Comparison of ENCODE assay signal across 16 mouse cellular contexts in the genomic region with DNA sequence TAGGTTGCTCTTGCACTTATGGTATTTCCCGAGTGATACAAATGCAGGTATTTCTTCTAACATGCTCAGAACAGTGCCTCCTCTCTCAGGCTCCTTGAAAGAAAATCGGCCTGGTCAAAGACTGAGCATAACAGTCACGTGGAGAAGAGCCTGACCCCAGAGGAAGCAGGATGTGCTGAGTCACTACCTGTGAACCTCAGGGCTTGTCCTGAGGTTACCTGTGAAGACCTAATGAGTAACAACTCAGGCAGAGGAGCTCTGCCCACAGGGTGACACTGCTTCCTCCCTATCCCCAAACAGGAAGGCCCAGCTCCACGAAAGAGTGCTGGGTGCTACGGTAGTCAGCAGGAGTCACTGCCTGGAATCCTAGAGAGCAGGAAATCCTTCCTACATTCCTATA. TPM values are rescaled to one million over a fixed set of nuclear protein-coding genes. Genes with fewer than 3 reads are reported as not detected.
DNase-seq lines count a peak whose midpoint lies in the region; ATAC-seq and TF ChIP-seq lines count a peak whose summit lies in the region.
"Had no signal": no experiment of that assay in that cellular context is flagged by ENCODE, and none has a peak within 500 bp of the region (broad histone marks: within the 10 kb centered on the region; RNA-seq: fewer than 3 reads in every experiment).

No protein-coding gene starts in this region.

- peaks cover 16% of the 10 kb centered on the region; the same call in 1 of the 2 replicates for H3K36me3 ChIP-seq in kidney, postnatal 0 days (ENCODE audit: insufficient read depth, low read length)
- peaks cover 5% of the 10 kb centered on the region for H3K36me3 ChIP-seq in stomach, postnatal 0 days (ENCODE audit: control insufficient read depth, insufficient read depth, low read length)
- H3K36me3 ChIP-seq in intestine, postnatal 0 days (ENCODE audit: control insufficient read depth, insufficient read depth) = peaks cover 59% of the 10 kb centered on the region

- intact Hi-C loops in left cerebral cortex, adult 2 months (cut with DNase I) = no loop called here

- H3K9me3 ChIP-seq in kidney, postnatal 0 days (replicated peaks; ENCODE audit: low read length) = no peaks in the 10 kb centered on the region
- H3K9me3 ChIP-seq in stomach, postnatal 0 days (ENCODE audit: control insufficient read depth, low read length) = no peaks in the 10 kb centered on the region
- H3K9me3 ChIP-seq in intestine, postnatal 0 days (ENCODE audit: control insufficient read depth) = no peaks in the 10 kb centered on the region
- H3K9me3 ChIP-seq: heart, embryonic 15.5 days; limb, embryonic 12.5 days had no signal

- no peak overlapping the region for H3K4me3 ChIP-seq in left cerebral cortex, adult 2 months
- H3K4me3 ChIP-seq in kidney, postnatal 0 days (replicated peaks; ENCODE audit: low read depth, low read length) = no peak overlapping the region
- H3K4me3 ChIP-seq in stomach, postnatal 0 days (ENCODE audit: low read depth, low read length) = no peak overlapping the region
- no peak overlapping the region for H3K4me3 ChIP-seq in intestine, postnatal 0 days (ENCODE audit: low read depth, low read length)
- H3K4me3 ChIP-seq: heart, embryonic 15.5 days; limb, embryonic 12.5 days had no signal

- H3K4me1 ChIP-seq in kidney, postnatal 0 days (replicated peaks; ENCODE audit: insufficient read depth, low read length) = no peaks in the 10 kb centered on the region
- H3K4me1 ChIP-seq in stomach, postnatal 0 days (replicated peaks; ENCODE audit: control insufficient read depth, insufficient read depth) = no peaks in the 10 kb centered on the region
- no peaks in the 10 kb centered on the region; the same call in 1 of the 2 replicates for H3K4me1 ChIP-seq in intestine, postnatal 0 days (replicated peaks; ENCODE audit: control insufficient read depth, insufficient read depth, low read length)
- H3K4me1 ChIP-seq: limb, embryonic 12.5 days had no signal

- 0 out of 2 replicates have a peak overlapping the region, but pooled peaks have one; percentile 28 for H3K27ac ChIP-seq in left cerebral cortex, adult 2 months
- H3K27ac ChIP-seq in kidney, postnatal 0 days = no peak overlapping the region
- H3K27ac ChIP-seq in stomach, postnatal 0 days (replicated peaks) = no peak overlapping the region
- no peak overlapping the region for H3K27ac ChIP-seq in intestine, postnatal 0 days (ENCODE audit: low read depth, low read length)
- H3K27ac ChIP-seq: heart, embryonic 15.5 days; limb, embryonic 12.5 days had no signal

- peak; percentile 46 to 66; a peak in 3 of 4 replicates for ATAC-seq in hematopoietic stem cell, adult 5-6 weeks (replicated peaks in 1 of 2; ENCODE audit: insufficient read depth in 1 of 2, low FRiP score in 2 of 2, low TSS enrichment in 1 of 2, low read depth in 1 of 2, poor library complexity in 2 of 2, severe bottlenecking in 2 of 2)
- peak; percentile 89 for ATAC-seq in kidney, postnatal 0 days (replicated peaks; ENCODE audit: low FRiP score, low read depth)
- peak; percentile 40; the same call in 1 of the 2 replicates for ATAC-seq in stomach, postnatal 0 days (ENCODE audit: low FRiP score, low TSS enrichment)
- no peak for ATAC-seq in intestine, postnatal 0 days
- ATAC-seq: inflammation-experienced regulatory T-cells, adult 6 months; liver, postnatal 0 days; Patski had no signal

- H3K4me2 ChIP-seq in kidney, postnatal 0 days (ENCODE audit: low read length) = no peak overlapping the region
- H3K4me2 ChIP-seq in stomach, postnatal 0 days (replicated peaks; ENCODE audit: low read depth) = no peak overlapping the region
- no peak overlapping the region for H3K4me2 ChIP-seq in intestine, postnatal 0 days (replicated peaks; ENCODE audit: low read depth)
- H3K4me2 ChIP-seq: heart, embryonic 15.5 days; limb, embryonic 12.5 days had no signal

- H3K27me3 ChIP-seq in kidney, postnatal 0 days (ENCODE audit: insufficient read depth, low read length) = no peaks in the 10 kb centered on the region
- H3K27me3 ChIP-seq in stomach, postnatal 0 days (ENCODE audit: control insufficient read depth, insufficient read depth, low read length) = no peaks in the 10 kb centered on the region
- no peaks in the 10 kb centered on the region for H3K27me3 ChIP-seq in intestine, postnatal 0 days (replicated peaks; ENCODE audit: control insufficient read depth, insufficient read depth, low read length)
- H3K27me3 ChIP-seq: heart, embryonic 15.5 days; limb, embryonic 12.5 days; Patski had no signal

- no peak for DNase-seq in left cerebral cortex, adult 2 months (ENCODE audit: extremely low spot score in 1 of 2, low spot score in 2 of 2)
- no peak for DNase-seq in left cerebral cortex, adult 8-10 months (ENCODE audit: low spot score in 2 of 2)
- DNase-seq in kidney, postnatal 0 days (ENCODE audit: low spot score) = no peak
- DNase-seq in stomach, postnatal 0 days (ENCODE audit: low spot score) = no peak
- no peak for DNase-seq in cerebellum, adult 9-10 months
- DNase-seq: adrenal gland, adult 2 months; cerebellum, postnatal 25 days; liver, postnatal 0 days; lung, postnatal 4 days; right cerebral cortex, postnatal 14 days had no signal

- H3K9ac ChIP-seq in kidney, postnatal 0 days (ENCODE audit: low read depth, low read length) = no peak overlapping the region
- no peak overlapping the region for H3K9ac ChIP-seq in stomach, postnatal 0 days (ENCODE audit: low read length)
- H3K9ac ChIP-seq in intestine, postnatal 0 days (ENCODE audit: low read depth, low read length) = no peak overlapping the region
- H3K9ac ChIP-seq: heart, embryonic 15.5 days; limb, embryonic 12.5 days; liver, postnatal 0 days had no signal

- no peak for TF ChIP-seq EP300 in stomach, postnatal 0 days (optimal IDR thresholded peaks at IDR 0.05)

- no peak for TF ChIP-seq CTCF in left cerebral cortex, adult 2 months (IDR thresholded peaks at IDR 0.05)
- TF ChIP-seq CTCF in kidney, postnatal 0 days (IDR thresholded peaks at IDR 0.05; ENCODE audit: low read depth) = no peak
- no peak for TF ChIP-seq CTCF in stomach, postnatal 0 days (IDR thresholded peaks at IDR 0.05; ENCODE audit: low read depth)
- TF ChIP-seq CTCF in intestine, postnatal 0 days (IDR thresholded peaks at IDR 0.05; ENCODE audit: low read depth) = no peak

- WGBS in kidney, postnatal 0 days = 76% methylated on average over 5 of the region's 5 CpGs
- 82% methylated on average over 5 of the region's 5 CpGs for WGBS in stomach, postnatal 0 days
- WGBS in intestine, postnatal 0 days = 76% methylated on average over 5 of the region's 5 CpGs

RNA-seq across cellular contexts. Expression of a gene that starts 18.3 kb away (rescaled TPM):
- total RNA-seq in left cerebral cortex, adult 2 months (2021) = 10 to 100 TPM; 13.1 to 14.0 TPM
- total RNA-seq in left cerebral cortex, adult 8-10 months (2022) = 10 to 100 TPM; 11.5 to 16.0 (median 14.0) TPM
- 95.5 and 161 TPM in 2 replicates for total RNA-seq in hematopoietic stem cell, adult 5-6 weeks (2017)
- 2.4 and 2.6 TPM in 2 replicates for polyA plus RNA-seq in kidney, postnatal 0 days (2015; fragmentation: Nextera tagmentation; extraction: Ambion mirVana)
- 2.4 and 2.6 TPM in 2 replicates for polyA plus RNA-seq in stomach, postnatal 0 days (2015; fragmentation: Nextera tagmentation; extraction: Ambion mirVana)
- 6.4 and 9.5 TPM in 2 replicates for polyA plus RNA-seq in intestine, postnatal 0 days (2015; fragmentation: Nextera tagmentation; extraction: Ambion mirVana)
